Mouse (Mus musculus): ENCODE measurements around the gene Hexim1.

Gene Hexim1

DNA sequence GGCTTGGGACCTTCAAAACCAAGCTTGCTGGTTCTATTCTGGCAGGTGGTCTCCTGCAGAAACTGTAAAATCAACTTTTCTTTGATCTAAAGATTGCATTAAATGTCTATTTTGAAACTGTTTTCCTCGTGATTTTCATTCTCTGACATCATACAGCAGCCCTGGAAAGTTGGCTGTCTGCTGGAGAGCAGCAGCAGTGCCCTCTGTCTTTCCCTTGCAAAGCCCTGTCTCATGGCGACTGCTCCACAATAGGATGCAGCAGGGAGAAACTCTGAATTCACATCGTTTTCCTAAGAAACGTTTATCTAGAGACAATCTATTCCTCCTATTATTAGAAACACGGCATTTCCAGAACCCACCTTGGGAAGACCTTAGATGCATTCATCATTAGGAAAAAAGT is 3.6 kb downstream of the Hexim1 start:
- no peak for DNase-seq

DNA sequence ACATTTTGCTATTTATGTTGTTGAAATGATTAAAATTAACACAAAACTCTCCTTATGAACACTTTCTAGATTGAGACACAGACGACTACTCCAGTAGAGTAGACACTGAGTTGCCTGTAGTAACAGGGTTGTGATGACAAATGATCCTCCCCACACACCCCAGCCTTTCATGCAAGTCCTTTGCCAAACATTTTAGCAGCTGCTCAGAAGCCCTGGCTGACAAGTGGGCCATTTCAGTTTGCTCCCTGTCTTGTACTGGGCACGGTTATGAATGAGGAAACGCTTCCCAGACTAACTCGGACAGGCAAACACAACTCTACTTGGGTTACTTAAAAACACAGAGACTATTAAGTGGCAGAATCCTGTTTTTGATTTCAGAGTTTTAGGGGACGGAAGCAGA is 4.3 kb downstream of the Hexim1 start:
- no peak for DNase-seq

DNA sequence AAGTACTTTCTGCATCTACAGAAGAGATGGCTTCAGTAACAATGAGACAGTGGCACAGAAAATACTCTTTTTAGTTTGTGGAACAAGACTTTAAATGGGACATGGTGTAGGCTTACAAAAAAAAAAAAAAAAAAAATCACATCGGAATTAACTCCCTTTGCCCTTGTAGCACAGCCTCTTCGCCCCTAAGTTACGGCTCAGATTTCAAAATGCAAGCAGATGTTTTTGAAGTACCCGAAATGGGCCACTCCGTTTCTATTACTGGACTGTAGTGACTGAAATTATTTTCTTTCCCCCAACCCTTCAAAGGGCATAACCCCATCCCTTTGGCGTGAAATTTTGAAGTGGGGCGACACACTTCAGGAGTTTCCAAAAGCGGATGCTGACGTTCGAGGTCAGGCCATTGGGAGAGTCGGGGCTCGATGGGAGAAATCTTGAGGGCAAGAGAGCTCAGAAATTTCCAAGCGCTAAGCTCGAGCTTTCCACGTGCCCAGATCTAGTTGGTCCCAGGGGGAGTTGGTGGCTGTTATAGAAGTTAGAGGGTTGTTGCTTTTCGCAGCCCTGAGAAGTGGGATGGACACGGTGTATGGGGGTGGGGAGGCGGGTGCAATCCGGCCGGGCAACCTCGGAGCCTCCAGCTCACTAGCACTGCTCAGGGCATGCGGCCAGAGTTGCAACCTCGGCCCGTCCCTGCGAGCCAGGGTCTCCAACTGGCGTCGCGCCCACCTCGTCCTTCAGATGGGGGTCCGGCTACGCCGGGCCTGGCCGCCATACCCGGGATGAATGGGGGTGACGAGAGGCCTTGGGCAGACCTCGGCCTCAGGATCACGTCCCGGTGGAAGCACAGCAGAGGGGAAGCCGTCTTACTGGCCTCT is 15.9 kb downstream of the Hexim1 start, which contains the start of gene Hexim2:
TSS of gene Hexim2 (plus strand) at position 729 of the 875 bp plus-strand sequence.
- peak; percentile 73 for DNase-seq

DNA sequence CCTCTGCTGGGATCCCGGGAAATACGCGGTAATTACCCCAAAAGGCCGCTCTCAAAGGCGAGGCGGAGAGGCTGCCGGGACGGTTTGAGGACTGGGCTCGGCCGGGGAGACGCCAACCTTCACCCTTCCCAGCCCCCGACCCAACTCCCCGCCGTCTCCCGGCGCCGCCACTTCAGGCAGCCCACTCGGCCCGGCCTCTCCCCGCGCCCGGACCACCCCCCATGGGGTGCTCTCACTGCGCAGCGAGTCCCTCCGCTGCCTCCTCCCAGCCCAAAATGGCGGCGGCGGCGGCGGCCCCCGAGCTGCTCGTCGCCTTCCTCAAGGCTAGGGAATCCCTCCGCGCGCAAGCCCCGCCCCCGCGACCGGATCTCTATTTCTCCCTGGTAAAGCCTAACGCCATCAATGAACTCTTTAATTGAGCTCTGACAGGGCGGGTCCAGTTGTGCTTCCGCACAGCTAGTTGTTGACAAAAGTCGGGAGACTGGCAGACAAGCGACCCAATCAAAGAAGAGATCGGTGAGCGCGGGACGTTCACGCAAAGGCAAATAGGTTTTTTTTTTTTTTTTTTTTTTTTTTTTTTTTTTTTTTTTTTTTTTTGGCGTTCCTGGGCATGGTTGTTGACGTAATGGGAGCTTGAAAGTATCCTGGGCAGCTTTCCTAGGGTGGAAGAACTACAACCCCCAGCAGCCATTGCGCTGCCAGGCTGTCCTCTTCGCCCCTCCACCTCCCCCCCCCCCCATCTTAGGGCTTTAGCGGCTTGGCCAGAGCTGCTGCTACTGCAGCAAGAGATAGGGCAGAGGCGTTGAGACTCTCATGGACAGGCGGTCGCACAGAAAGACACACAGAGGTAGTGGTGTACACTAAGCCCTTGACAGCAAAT is 16.8 kb downstream of the Hexim1 start:
- DNase-seq: peak; percentile 100

DNA sequence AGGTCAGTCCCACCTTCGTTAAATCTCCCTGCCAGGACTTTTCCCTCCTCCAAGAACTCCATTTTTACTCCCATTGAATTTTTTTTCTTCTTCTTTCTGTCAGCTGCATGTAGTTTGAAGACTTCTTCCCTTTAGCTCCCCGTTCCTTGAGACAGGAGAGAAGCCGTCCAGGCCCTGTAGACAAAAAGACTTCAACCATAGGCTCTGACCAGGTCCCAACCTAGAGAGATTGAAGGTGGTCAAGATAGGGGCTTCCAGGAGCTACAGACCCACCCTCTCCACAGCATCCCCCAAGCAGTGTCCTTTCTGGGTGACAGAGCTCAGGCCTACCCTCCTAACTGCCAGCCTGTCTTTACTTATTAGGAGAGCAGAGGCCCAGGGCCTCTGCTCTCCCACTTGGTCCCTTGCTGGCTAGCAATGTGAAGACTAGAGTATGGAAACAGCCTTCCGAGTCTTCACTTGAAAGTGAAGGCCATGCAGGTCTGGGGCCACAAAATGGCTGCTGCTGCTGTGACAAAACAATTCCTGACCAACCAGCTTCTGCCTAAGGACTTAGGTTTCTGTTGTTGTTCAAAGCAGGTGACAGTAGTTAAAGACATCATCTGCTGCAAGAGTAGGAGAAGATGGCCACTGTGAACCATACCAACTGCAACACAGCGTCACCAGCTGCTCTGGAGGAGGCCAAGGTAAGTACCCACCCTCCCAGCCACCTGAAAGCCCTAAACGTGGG is 17.6 kb downstream of the Hexim1 start:
- DNase-seq: no peak

DNA sequence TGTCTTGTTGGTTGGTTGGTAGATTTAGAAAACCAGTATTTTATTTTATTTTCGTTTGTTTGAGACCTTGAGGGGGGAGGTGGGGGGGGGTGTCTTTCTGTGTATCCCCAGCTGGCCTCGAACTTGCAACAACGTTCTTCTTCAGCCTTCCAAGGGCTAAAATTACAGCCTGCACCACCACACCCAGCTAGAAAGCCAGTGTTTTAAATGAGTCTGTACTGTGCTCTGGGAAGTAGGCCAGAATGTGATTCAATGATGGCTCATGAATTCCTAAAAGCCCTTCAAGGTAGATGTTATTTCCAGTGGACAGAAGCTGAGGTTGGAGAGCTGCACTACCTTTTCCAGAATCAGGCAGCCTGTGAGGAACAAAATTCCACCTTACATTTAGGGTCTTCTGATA is 18.2 kb downstream of the Hexim1 start:
- DNase-seq: no peak

DNA sequence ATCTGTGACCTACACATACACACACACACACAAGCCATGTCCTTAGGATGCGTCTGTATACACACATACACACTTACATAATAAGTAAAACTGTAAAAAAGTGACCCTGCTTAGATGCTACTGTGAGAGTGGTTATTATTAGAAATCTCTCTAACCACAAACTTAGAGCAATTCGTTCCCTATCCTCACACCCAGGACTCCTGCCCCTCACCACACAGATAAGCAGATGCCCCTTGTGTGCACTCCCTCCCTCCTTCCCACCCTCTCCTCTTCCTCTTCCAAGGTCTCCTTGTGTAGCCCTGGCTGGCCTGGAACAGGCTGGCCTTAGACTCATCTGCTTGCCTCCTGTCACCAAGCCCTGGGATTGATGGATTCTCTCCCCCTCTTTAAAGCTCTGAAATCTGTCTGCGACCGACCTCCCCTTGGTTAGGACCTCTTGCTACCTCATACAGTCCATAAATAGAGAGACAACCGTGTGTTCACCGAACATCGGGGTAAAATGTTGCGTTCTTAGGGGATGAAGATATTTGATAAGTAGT is 20.1 kb downstream of the Hexim1 start:
- peak; percentile 50 for DNase-seq

DNA sequence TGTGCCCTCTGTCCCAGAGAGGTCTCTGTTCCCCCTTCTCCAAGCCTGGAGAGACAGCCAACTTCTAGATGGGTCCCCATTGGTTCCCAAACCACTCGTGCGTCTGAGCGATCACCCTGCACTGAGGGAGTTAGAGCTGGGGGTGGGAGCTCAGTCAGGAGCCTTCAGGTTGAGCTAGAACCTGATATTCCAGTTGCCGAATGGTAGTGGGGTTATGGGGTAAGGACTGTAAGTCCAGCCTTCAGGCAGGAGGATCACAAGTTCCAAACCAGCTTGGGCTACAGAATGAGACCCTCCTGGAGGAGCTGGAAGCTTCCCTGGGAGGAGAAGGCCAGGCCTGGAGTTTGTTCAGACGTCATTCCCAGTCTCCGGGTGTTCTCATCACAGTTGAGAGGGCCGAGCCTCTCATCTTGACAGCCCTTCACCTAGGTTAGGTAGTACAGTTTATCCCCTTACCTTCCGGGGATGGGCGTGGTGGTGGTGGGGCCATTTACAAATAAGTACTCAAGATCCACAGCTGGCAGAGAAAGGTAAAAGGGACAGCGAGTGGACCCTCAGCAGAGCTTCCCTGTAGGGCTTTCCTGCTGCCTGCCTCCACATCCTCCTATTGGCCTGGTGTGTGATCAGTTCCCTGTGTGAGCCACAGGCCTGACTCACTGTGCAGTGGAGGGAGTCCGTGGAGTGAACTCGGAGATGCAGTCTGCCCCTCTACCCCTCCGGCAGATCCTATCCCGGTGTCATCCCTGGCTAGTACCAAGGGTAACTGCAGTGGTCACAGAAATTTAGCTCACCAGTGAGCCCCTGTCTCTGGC is 24.1 kb downstream of the Hexim1 start:
- no peak for DNase-seq

DNA sequence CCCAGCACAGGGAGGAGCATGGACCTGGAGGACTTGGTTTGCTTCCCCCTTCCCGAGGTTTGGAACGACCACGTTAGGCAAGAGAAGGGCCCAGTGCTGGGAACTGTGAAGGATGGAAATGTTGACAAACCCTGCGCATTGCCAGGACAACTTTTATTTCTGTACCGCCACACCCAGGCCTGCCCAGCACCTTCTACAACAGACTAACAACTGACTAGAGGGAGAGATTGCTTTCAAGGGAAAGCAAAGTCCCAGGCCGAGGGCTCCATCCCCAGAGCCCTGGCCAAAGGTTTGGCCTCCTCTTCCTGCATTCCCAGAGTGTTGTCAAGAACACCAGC is 24.7 kb downstream of the Hexim1 start:
- no peak for DNase-seq

DNA sequence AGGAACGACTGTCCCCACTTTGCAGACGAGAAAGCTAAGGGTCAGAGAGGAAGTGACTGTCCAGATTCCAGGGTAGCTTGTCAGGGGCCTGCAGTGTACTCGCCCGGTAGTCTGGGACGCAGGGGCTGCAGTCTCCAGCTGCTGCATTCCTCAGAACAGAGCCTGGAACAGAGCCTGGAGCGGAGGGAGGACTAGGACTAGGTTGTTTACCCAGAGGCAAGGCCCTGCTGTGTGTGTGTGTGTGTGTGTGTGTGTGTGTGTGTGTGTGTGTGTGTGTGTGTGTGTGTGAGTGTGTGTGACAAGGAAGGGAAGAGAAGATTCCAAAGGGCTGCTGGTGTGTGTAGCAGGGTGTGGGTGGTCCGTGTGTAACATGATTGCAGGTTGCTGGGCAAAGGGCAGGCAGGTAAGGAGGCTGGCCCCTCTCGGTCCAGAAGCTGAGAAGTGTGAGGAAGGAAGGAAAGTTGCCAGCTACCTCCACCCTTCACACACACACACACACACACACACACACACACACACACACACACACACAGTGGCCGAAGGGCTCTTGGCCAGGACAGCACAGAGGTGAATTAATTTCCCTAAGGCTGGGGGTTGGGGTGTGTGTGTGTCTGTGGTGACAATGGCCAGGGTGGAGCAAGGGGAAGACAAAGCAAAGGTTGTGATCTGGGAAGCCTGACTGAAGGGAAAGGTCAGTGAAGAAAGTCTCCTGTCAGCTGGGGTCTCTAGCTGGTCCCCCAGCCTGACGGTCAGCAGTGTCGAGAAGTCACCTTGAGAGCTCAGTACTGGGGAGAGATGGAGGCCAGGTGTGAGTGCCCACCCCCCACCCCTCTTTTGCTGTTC is 25.3 kb downstream of the Hexim1 start:
- peak; percentile 35 for DNase-seq

DNA sequence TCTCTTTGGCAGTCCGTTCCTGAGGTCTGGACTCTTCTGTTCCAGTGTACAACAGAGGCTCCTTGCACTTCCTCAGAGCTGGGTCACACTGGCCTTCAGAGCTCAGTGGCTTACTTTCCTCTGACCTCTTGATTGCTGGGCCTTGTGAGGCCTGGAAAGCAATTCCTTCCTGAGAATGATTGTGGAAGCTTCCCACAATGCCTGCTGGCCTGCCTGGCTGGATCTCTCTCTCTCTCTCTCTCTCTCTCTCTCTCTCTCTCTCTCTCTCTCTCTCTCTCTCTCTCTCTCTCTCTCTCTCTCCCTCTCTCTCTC is 25.9 kb downstream of the Hexim1 start:
- no peak for DNase-seq

DNA sequence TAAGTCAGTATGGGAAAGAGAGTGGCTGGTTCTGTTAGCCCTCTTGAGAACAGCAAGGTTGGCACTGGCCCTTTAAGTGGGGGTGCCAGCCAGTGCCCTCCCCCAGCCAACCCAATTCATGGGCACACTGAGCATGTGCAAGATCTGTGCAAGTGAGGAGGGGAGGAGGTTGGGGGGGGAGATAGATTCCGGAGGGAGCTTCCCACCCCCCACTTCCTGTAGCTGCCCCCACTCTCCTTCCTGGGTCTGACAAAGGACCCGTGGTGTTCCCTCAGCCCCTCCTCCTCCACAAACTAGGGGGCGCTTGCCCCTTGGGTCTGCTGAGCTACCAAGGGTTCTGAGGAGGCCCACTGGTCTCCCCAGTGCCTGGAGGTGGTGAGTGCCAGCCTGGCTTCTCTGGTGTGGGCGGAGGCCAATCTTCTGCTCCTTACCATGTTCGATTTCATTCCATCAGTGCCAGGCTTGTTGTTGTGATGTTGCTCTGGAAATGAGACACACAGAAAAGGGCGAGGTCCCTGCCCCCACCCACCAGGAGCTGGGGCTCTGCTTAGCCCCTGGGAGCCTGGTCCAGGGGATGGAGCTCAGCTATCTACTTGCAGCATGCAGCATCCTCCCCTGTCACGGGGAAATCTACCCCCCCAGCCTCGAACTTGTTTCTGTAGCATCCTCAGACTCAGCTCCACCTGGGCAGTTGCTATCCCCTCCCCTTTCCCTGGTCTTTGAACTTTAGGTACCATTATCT is 26.6 kb downstream of the Hexim1 start:
- DNase-seq: peak; percentile 56

DNA sequence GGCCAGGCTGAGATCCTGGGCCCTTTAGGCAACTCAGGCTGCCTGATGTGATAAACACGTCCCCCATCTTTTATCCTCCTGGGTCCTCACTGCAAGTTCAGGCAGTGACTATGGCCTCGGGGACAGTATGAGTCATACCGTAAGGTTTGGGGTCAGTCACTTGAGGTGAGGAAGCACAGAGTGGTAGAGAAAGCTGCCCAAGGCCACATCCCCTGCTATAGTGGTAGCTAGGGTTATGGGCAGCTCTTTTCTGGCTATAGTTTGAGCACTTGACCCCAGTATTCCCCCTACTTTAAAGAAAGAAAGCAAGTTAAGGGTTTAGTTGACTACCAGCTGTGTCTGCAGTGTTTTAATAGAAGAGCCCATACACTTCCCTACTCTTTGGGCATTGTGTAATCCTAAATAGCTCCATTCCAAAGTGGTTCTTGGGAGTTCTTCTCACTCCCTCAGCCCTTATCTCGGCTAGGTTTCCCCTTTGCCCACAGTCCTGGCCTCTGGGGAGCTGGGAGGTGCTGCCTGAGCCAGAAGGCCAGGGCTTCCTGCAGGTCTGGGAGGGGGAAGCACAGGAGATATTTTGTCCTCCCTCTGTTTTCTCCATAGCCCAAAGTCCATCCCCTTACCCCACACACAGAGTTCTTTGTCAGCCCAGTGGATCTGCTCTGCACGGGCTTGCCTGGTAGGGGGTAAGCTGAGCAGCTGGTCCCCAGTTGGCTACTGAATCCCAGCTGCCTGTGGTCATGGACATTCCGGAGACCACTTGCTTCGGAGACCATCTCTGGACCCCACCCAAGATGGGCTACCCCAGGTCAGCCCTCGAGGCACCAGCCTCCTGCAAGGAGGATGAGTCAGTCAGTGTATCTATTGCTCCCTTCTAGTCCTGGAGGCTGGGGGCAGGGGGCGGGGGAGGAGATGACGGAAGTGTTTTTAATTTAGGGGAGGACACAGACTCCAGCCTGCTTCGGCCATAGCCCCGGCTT is 28.6 kb downstream of the Hexim1 start:
- DNase-seq: no peak

DNA sequence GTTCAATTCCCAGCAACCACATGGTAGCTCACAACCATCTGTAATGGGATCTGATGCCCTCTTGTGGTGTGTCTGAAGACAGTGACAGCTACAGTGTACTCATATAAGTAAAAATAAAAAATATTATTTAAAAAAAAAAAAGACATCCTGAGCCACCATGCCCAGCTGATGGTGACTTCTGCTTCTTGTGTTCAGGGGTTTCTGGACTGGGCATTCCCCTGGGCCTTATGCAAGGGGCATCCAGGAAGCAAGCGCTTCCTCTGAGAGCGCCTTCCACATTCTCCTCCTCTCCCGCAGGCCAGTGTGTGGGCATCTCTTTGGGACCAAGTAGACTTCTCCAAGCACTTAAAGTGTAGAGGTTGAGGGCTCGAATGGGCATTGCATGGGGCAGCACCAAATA is 30.4 kb downstream of the Hexim1 start:
- no peak for DNase-seq

DNA sequence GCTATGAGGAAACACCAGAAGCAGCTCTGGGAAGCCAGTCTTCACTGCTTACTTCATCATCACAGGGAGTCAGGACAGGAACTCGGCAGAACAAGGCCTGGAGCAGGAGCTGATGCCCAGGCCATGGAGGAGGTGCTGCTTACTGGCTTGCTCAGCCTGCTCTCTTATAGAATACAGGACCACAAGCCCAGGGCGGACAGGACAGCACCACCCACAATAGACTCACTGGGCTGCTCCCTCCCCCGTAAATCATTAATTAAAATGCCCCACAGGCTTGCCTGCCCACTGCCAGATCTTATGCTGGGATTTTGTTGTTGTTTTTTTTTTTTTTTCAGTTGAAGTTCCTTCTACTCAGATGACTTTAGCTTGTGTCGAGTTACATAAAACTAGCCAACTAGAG is 31.7 kb downstream of the Hexim1 start:
- no peak for DNase-seq

DNA sequence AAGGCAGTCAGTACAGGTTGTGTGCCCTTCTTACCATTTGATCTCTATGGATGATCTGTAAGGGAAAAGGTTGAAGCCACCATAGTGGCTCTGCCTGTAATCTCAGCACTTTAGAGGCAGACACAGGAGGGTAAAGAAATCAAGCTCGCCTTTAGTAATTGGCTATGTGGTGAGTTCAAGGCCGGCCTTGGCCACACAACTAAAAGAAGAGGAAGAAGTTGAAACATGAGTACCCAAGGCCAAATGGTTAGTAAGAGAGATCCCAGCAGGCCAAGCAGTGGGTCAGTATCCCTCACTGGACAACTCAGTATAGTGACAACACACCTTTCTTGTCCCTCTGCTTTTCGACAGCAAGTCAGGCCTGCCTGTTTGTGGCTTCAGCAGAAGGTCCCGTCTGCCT is 33.7 kb downstream of the Hexim1 start:
- no peak for DNase-seq

DNA sequence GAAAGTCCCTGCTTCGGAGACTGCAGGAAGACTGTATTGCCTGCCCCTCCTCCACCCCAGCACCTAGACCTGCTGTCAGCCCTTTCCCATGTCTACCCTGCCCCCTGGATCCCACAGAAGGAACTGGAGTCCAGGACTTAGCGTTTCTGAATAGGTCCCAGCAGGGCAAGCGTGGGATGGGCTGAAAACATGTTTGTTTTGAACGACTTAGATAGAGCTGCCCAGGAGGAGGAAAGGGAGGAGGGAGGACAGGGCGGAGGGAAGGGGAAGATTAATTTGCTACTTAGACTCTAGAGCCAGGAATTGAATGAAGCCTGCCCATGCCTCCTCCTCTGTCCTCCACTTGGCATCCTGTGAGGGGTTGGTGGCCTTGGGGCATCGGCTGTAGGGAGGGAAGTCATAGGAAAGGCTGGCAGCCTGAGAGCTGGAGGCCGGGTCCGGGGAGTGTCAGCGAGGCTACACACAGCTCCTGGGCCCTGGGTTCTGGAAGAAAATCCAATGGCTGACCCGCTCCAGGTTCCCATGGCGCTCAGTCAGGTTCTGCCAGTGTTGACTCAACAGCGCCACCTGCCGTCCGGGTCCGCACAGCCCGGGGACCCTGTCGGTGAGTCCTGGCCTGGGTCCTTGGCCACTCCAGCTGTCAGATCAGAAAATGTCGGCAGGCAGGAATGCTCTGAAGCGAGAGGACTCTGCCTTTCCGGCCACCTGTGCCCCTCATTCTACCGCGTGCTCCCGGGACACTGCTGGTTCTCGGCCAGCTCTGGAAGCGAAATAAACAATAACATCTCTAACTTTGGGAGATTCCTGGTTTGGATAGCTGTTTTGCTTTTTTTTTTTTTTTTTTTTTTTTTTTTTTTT is 42.8 kb downstream of the Hexim1 start:
- peak; percentile 96 for DNase-seq

DNA sequence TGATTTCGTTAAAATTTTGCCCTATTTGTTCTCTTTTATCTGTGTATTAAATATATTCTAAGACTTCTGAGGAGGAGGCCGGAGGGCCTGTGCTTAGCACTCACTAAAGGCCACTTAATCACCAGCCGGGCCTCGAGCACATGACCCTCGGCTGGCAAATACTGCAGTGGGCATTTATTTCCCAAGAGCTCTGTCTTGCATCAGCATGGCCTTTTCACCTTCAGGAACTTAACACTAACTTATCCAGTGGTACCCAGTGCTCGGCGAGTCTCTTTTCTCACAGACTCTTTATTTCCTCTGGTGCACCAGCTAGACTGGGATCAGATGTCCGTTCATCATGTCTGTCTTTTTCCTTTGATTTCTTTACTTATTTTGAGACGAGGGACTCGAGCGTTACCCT is 44.7 kb downstream of the Hexim1 start:
- DNase-seq: no peak

Measured in liver (tissue).